Mouse (Mus musculus): ENCODE results near the gene Esyt1.
"Not testable (repeated sequence)": the region's sequence is repeated elsewhere in the genome, so short reads cannot be mapped to it uniquely, and the experiment has no call there.

DNA sequence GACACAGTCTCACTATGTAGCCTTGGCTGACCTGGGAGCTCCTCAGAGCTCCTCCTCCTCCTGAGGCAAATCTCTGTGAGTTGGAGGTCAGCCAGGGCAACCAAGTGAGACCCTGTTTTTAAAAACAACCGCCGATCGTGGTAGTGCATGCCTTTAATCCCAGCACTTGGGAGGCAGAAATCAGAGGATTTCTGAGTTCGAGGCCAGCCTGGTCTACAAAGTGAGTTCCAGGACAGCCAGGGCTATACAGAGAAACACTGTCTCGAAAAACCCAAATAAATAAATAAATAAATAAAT is 20.4 kb downstream of the Esyt1 start:
- TF ChIP-seq MYOG (IDR thresholded peaks at IDR 0.05; ENCODE audit: control insufficient read depth, extremely low read depth, insufficient read length); CTCF (IDR thresholded peaks at IDR 0.05; ENCODE audit: control insufficient read depth, insufficient read depth, insufficient read length); MAX (IDR thresholded peaks at IDR 0.05); CEBPB (IDR thresholded peaks at IDR 0.05; ENCODE audit: low read depth); MYOD1 (IDR thresholded peaks at IDR 0.05; ENCODE audit: control insufficient read depth, insufficient read length, low read depth); USF1 (IDR thresholded peaks at IDR 0.05; ENCODE audit: low read depth); FOSL1 (IDR thresholded peaks at IDR 0.05; ENCODE audit: insufficient read depth, low read length, poor library complexity, severe bottlenecking): not testable (repeated sequence)

All from C2C12 (cell line).